Mouse (Mus musculus): ENCODE measurements around the gene Bbs5.
"Not testable (repeated sequence)": the region's sequence is repeated elsewhere in the genome, so short reads cannot be mapped to it uniquely, and the experiment has no call there.

The Bbs5 gene

DNA sequence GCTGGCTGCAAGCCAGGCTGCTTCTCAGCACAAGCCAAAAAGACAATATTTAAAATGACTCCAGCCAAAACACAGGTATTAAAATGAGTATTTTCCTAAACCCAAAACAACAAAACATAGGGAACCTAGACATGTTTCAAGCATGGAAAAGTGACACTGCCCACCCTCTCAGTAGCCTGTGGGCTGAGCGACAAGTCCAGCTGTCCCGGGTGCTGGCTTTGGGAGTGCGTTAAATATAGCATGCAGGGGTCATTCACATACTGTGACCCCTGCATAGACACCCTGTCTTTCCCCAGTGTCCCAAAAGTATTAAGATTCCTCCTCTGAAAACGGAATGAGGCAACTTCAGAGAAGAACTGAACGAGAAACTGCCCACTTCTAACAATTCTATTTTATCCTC, 26.8 kb downstream of the Bbs5 start:
- DNase-seq (ENCODE audit: low spot score), result no peak

DNA sequence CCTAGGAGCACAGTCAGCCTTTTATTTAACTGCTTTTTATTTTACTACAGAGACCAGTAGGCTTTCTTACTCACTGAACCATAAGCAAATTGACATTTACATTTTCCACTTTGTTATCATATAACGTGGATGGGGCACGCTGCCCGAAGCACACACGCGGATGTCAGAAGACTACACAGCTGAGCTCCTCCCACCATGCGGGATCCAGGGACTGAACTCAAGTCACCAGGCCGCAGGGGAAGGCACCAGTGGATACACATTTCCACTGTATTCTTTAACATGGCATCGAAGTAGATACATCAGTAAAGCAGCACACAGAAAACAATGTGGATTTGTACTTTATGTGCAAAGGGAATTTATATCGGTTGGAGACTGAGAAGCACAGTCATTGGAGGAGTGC, 28.3 kb downstream of the Bbs5 start:
- no peak for DNase-seq (ENCODE audit: low spot score)

DNA sequence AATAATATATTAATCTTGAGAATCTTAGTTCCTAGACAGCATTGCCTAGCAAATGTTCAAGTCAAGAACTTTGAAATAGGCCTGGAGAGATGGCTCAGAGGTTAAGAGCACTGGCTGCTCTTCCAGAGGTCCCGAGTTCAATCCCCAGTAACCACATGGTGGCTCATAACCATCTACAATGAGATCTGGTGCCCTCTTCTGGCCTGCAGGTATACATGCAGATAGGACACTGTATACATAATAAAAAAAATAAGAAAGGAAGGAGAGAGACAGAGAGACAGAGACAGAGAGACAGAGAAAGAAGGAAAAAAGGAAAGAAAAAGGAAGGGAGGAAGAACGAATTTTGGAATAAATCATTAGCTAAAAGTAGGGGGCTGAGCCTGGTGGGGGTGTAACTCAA, 29.7 kb downstream of the Bbs5 start:
- no peak for DNase-seq (ENCODE audit: low spot score)

DNA sequence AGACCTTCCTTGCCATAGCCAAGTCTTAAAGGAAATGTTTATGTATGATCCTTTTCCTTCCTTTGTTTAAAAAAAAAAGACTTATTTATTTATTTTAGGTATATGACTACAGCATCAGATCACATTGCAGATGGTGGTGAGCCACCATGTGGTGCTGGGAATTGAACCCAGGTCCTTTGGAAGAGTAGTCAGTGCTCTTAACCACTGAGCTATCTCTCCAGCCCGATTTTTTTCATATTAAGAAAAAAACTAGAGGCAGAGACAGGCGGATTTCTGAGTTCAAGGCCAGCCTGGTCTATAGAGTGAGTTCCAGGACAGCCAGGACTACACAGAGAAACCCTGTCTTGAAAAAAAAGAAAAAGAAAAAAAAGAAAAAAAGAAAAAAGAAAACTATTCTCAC, 30.2 kb downstream of the Bbs5 start:
- DNase-seq (ENCODE audit: low spot score), result not testable (repeated sequence)

DNA sequence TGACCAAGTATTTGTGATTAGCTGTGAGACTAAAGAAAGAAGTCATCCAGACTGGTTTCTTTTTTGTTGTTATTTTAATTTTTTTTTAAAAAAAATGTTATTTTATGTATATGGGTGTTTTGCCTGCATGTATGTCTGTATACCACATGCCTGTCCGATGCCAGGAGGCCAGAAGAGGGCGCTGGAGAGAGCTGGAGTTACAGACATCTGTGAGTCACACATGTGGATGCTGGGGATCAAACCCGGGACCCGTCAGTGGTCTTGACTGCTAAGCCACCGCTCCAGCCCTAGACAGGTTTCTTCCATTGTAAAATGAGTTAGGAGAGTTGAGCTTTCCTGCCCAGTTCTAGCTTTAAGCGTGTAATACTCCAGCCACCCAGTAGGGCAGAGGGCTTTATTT, 33.0 kb downstream of the Bbs5 start:
- DNase-seq (ENCODE audit: low spot score), result no peak

DNA sequence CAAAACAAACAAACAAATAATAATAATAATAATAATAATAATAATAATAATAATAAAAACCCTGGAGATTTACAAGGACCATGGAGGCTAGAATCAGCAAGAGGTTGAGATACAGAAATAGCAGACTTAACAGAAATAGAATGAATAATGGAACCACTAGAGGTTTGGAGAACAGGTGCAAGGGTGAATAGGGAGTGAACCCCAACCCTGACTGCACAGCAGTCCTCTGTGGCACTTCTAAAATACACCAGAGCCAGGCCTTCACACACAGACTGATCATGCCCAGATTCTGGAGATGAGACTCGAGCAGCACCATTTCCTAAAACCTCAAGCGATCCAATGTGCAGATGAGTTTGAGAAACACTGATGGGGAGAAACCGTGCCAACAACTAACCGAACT, 35.0 kb downstream of the Bbs5 start:
- no peak for DNase-seq (ENCODE audit: low spot score)

DNA sequence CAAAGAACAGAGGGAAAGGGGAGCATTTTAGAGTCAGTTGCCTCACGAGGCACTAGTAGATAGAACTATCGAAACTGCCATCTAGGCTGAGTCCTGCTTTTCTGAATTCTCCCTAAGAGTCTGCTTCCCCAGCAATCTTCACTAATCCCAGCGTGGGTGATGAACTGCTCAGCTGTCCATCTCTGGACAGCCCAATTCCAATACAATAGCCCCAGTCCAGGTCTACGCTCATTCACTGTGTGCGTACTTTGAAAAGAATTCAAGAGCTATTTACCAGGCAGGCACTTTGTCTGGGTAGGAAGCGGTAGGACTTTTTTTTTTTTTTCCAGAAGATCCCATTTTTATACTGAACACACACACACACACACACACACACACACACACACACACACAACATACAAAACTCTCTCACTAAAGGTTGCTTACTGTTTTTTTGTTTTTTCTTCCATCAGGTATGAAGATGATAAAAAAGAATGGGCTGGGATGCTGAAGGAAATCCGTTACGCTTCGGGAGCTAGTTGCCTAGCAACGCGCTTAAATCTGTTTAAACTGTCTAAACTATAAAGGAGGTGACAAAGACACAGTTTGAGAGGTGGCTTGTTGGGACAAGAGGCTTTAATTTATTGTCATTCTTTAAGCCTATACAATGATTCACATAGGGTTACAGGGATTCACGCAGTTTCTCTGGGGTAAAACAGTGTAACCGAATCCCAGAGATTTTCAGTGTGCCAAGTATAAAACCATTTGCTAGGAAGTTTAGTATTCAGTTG, 36.2 kb downstream of the Bbs5 start:
- DNase-seq (ENCODE audit: low spot score), result no peak

DNA sequence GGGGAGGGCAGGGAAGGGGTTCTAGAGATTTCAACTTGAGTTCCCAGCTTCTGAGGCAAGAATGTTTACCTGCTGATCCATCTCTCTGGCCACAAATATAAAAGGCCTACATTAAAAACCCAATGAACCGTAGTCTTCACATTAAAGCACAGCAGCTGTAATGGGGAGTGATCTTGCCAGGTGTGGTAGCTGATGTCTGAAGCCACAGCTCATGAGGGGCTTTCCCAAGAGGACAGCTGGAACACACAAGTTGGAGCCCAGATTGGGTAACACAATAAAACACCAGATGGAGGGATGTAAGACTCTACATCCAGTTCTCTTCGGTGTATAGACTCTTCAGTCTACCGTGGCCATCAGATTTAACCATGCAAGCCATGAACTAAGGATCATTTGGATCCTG, 37.5 kb downstream of the Bbs5 start:
- no peak for DNase-seq (ENCODE audit: low spot score)

DNA sequence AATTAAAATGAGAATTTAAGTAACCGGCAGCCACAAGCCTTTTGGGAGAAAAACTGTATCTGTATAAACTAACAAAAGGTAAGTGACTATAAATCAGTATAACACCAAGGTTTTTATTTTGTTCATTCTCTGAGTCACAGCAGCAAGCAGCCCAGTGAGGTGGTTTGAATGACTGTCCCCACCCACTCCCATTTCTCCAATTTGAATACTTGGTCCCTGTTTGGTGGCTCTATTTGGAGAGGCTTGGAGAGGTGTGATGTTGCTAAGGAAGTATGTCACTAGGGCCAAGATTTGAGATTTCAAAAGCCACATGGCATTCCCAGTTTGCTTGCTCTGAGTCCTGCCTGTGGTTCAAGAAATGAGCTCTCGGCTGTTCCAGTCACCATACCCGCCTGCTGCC, 43.2 kb downstream of the Bbs5 start:
- no peak for DNase-seq (ENCODE audit: low spot score)

DNA sequence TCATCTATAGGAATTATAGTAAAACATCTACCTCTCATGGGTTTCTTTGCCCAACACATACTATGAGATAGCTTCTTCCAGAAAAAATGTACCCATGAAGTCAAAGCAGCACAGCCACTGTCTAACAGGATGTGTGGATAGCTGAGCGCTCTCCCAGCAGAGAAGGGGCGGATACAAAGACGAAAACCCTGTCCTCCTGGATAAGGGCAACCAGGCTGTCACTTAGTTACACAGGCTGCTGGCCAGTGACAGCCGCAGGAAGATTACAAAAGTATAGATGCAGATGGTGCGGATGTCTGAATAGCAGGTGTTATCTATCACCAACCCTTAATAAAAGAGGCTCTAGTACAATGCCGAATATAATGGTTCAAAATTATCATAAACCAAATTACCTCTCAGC, 43.9 kb downstream of the Bbs5 start:
- DNase-seq (ENCODE audit: low spot score), result no peak

DNA sequence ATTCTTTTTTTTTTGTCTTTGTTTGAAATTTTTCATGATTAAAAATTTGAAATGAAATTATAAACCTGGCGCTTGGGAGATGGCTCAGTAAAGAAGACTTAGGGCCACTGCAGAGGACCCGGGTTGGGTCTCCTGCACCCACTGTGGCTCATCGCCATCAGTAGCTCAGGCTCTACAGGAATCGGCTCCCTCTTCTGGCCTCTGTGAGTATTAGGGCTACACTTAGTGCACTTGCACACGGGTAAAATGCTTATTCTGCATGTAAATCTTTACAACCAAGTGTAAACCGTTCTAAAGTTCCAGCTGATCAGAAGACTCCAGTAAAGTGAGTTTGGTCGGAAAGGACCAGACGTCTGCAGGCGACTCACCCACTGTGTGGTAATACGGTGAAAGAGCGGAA, 46.5 kb downstream of the Bbs5 start:
- DNase-seq (ENCODE audit: low spot score), result no peak

DNA sequence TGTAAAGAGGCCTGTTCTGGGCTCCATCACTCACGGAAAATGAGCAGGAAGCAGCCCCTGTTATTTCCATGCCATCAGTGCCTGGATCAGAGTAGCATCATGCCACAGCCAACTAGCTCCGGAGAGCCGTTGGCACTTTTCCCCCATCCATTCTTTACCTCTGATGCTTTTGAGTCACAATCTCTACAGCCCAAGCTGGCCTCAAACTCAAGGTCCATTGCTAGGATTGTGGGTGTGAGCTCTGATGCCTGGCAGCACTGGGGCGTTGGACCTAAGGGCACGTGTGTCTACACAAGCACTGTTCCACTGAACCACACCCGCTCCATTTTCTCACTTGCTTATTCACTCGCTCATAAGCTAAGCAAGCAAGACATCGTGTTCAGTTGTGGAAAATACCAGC, 53.5 kb downstream of the Bbs5 start:
- DNase-seq (ENCODE audit: low spot score), result no peak

DNA sequence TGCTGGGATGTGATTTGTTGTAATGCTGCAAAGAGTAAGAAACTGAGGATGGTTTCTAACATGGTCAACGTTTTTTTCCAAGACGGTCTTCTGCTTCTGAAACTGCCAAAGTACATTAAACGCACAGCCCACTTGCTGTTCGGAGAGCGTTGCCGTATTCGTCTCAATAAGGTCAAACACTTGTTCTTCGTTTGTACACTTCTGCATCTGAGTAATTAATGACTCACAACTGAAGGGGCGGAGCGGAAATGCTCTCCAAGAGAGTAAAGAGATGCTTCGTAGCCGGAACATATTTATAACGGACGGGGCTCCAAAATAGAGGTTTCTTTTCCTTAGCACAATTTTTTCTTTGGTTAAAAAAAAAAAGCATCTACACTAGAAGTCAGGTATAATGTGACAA, 65.2 kb downstream of the Bbs5 start:
- no peak for DNase-seq (ENCODE audit: low spot score)

DNA sequence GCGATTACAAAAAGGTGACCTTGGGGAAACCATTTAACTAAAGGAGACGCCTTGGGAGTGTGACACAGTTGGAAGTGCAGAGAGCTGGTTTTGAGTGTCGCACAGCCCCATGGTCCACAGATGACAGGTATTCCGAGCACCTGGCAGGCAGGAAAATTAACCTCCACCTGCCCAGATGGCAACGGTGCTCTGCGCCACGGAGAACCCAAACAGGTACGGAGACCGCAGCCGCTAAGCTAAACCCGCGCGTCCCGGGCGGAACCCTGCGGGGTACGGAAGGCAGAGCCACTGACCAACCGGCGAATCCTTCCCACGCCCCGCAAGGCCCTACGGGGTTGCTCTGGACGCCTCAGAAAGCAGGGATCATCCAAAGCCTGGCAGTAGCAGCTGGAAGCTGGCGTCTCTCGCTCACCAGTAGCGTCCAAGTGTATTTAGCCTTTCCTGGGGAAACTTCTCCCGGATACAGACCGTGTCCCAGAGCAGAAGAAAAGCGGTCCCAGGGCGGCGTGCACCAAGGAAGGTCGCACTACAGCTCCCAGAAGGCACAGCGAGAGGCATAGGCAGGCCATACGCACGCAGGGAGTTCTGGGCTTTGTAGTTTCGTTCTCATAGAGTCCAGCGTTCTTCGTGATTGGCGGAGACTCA, 66.1 kb downstream of the Bbs5 start, which contains the start of gene Fastkd1:
Gene Fastkd1, minus strand, starts transcription at position 536 of the 645 bp plus-strand sequence.
- peak; percentile 90 for DNase-seq (ENCODE audit: low spot score)

DNA sequence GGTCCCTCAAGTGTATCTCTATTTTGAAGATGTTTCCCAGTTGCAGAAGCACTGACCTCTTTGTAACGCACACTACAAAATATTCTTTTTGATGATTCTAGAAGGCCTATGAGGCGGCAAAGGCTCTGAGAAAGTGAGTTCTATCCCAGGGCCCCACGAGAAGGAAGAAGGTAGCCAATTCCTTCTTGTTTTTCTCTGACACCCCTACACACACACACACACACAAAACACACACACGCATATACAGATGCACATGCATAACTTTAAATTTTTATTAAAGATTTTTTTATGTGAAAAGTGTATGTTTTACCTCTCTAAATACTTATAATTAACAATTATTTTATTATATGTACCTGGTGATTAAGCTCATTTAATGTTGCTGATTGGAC, 66.6 kb downstream of the Bbs5 start:
- no peak for DNase-seq (ENCODE audit: low spot score)

DNA sequence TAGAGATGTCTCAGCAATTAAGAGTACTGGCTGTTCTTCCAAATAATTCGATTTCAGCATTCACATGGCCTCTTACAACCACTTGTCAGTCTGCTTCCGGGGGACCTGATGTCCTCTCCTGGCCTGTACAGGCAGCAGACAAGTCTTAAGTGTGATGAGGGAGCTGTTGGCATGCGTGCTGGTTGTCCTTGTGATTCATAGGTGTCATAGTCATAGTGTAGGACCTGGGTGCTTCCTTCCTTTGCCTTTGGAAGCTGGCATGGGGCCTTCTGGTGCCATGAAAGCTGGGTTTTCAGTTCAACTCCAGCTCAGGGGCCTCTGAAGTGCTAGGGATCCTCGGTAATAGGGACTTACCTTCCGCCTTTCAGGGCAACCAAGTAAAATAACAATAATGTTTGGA, 67.2 kb downstream of the Bbs5 start:
- DNase-seq (ENCODE audit: low spot score), result no peak

DNA sequence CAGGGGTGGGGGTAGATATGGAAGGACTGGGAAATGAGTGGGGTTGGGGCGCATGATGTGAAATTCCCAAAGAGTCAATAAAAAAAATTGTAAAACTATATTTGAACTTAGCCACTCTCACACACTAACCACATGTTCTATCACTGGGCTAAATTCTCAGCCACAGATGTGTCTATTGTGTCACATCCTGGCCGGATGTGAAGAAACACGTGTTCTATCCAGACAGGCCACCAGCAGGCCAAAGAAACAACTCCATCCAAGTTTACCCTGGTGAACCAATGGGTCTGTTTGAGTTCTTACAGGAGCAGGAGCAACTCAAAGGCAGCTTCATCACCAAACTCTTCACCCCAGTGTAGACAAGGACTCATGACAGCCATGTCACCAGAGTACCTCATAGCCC, 69.5 kb downstream of the Bbs5 start:
- DNase-seq (ENCODE audit: low spot score), result no peak

All from testis, postnatal 14 days (tissue).